Mouse (Mus musculus): ENCODE results near the gene Rbfox3.
A peak's percentile ranks its signal among the peaks of the same experiment; 100 is the strongest.

Gene Rbfox3

GRCm38 (mm10) chr11:118508341-118508740 is 403.1 kb downstream of the Rbfox3 start:
- no peak for DNase-seq (ENCODE audit: low spot score in 2 of 2)

GRCm38 (mm10) chr11:118507904-118508303 is 403.5 kb downstream of the Rbfox3 start:
- peak; percentile 40 to 66 for DNase-seq (ENCODE audit: low spot score in 2 of 2)

GRCm38 (mm10) chr11:118507095-118507494 is 404.3 kb downstream of the Rbfox3 start:
- DNase-seq (ENCODE audit: low spot score in 2 of 2): no peak

- DNase-seq (ENCODE audit: low spot score in 2 of 2): no peak
Measured at GRCm38 (mm10) chr11:118504180-118504454, 407.3 kb downstream of the Rbfox3 start.

- no peak for DNase-seq (ENCODE audit: low spot score in 2 of 2)
Measured at GRCm38 (mm10) chr11:118503418-118504179, 407.8 kb downstream of the Rbfox3 start.

GRCm38 (mm10) chr11:118502990-118503389 is 408.4 kb downstream of the Rbfox3 start:
- no peak for DNase-seq (ENCODE audit: low spot score in 2 of 2)

GRCm38 (mm10) chr11:118496066-118496689 is 415.2 kb downstream of the Rbfox3 start:
- no peak for DNase-seq (ENCODE audit: low spot score in 2 of 2)

GRCm38 (mm10) chr11:118495065-118495464 is 416.3 kb downstream of the Rbfox3 start:
- DNase-seq (ENCODE audit: low spot score in 2 of 2): no peak

- no peak for DNase-seq (ENCODE audit: low spot score in 2 of 2)
Measured at GRCm38 (mm10) chr11:118494001-118494737, 417.2 kb downstream of the Rbfox3 start.

GRCm38 (mm10) chr11:118493458-118493857 is 417.9 kb downstream of the Rbfox3 start:
- no peak for DNase-seq (ENCODE audit: low spot score in 2 of 2)

GRCm38 (mm10) chr11:118491230-118491629 is 420.2 kb downstream of the Rbfox3 start:
- no peak for DNase-seq (ENCODE audit: low spot score in 2 of 2)

GRCm38 (mm10) chr11:118490566-118491218 is 420.7 kb downstream of the Rbfox3 start:
- DNase-seq (ENCODE audit: low spot score in 2 of 2): peak; percentile 66 to 85

GRCm38 (mm10) chr11:118488907-118489270 is 422.5 kb downstream of the Rbfox3 start:
- no peak for DNase-seq (ENCODE audit: low spot score in 2 of 2)

- no peak for DNase-seq (ENCODE audit: low spot score in 2 of 2)
Measured at GRCm38 (mm10) chr11:118488191-118488906, 423.0 kb downstream of the Rbfox3 start.

GRCm38 (mm10) chr11:118486881-118487772 is 424.3 kb downstream of the Rbfox3 start:
- no peak for DNase-seq (ENCODE audit: low spot score in 2 of 2)

GRCm38 (mm10) chr11:118486281-118486680 is 425.1 kb downstream of the Rbfox3 start:
- DNase-seq (ENCODE audit: low spot score in 2 of 2): no peak

- DNase-seq (ENCODE audit: low spot score in 2 of 2): peak; percentile 46 to 61
Measured at GRCm38 (mm10) chr11:118485780-118486179, 425.6 kb downstream of the Rbfox3 start.

GRCm38 (mm10) chr11:118485338-118485737 is 426.1 kb downstream of the Rbfox3 start:
- DNase-seq (ENCODE audit: low spot score in 2 of 2): no peak

GRCm38 (mm10) chr11:118484169-118484568 is 427.2 kb downstream of the Rbfox3 start:
- no peak for DNase-seq (ENCODE audit: low spot score in 2 of 2)

- no peak for DNase-seq (ENCODE audit: low spot score in 2 of 2)
Measured at GRCm38 (mm10) chr11:118481751-118482150, 429.6 kb downstream of the Rbfox3 start.

GRCm38 (mm10) chr11:118481231-118481630 is 430.2 kb downstream of the Rbfox3 start:
- no peak for DNase-seq (ENCODE audit: low spot score in 2 of 2)
